Mouse (Mus musculus): ENCODE data around the gene Flt1.

The Flt1 gene

DNA sequence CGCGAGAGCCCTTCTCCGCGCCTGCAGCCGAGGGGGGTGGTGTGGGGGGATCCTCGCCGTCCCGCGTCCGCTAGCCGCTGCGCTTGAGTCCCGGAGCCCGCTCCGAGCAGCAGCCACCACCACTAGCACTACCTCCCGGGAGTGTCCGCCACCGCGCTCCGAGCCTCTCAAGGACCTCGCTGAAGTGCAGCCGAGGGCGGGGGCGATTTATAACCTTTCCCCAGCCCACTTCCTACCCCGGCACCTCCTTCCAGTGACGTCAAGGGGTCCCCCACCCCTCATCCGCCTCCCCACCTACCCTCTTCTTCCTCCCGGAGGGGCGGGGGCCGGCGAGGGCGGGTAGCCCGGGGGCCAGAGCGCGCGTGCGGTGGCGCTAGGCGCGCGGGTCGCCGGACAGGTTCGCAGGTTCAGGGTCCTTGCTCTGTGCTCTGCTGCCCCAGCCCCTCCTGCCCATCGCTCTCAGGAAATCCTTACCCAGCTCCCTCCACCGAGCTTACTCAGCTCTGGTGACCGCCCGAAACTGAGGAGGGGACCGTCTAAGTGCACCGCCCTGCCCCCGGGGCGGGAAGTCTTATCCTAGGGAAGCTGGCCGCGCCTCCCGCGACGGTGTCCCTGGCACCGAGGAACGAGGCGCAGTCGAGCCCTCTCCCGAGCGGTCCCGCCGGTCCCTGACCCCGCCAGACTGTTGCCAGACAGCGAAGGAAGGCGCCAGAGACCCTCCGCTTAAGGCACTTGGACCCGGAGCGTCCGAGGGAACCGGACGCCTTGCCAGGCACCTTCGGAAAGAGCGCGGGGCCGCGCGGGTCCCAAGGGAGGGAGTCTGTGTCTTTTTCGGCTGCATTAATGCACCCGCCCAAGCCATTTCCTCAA is at the start of gene Flt1:
Flt1 (minus strand) TSS at position 181 of the 870 bp plus-strand sequence.
- no peak for DNase-seq (ENCODE audit: extremely low spot score, low read depth, low spot score)

DNA sequence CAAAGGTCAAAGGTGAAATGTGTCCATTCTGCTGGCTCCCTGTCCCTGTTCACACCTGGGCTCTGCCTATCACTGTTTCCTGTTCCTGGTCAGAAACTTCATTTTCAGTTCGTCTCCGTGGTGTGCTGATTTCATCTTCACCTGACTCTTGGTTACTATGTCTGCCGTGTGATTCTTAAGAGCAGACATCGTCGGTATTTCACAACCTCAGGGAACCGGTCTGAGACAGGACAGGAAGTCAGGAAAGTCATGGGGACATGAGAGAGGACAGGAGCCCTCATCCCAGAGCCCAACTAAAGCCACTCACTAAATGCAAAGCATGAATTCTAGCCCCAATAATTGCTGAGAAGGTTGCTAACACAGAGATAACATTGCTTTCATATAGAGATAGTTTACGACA is 49.4 kb upstream of the Flt1 start:
- no peak for DNase-seq (ENCODE audit: extremely low spot score, low read depth, low spot score)

DNA sequence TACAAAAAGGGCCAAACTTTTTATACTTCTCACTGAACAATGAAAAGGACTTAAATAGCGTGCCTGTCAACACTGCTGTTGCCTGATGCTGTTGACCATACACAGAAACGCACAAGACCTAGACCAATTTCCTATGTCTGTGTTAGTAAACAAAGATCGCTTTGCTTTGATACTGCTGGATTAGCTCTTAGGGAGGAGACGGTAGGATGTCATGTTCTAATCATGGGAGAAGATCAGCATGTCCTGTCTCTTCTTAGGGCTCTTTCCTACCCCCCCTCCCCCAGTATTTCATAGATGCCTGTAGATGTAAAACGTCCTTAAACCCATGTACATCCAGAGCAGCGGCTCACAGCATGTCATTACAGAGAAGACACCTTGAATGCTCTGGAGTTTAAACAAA is 44.1 kb upstream of the Flt1 start:
- no peak for DNase-seq (ENCODE audit: extremely low spot score, low read depth, low spot score)

DNA sequence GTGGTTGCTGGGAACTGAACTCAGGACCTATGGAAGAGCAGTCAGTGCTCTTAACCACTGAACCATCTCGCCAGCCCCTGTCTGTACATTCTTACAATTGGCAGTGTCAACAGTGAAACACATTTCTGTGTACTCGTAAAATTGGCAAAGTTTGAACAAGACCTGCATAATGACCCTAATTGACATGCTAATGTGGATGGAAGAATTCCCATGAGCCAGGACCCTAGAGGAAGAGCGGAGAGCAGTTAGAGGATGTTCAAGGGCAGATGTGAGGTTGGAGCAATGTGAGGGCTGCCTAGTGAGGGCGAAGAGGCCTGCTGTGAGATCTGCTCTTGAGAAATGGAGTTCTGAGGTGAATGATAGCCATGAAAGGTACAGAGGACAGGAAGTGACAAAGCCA is 38.2 kb upstream of the Flt1 start:
- no peak for DNase-seq (ENCODE audit: extremely low spot score, low read depth, low spot score)

DNA sequence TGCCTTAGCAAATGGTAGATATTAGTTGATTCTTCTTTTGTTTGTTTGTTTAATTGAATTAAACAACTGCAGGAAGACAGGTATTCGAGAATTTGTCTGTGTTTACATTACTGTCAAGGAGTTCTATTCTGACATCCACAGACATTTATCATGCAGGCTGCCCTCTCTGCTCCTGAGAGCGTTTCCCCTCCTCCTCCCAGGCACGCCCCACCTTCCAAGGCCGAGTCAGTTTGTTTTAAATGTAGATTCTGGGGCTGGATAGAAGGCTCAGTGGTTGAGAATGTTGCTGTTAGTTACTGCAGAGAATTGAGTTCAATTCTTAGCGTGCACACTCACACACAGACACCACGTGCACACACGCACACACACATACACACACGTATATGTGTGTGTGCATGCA is 36.2 kb upstream of the Flt1 start:
- no peak for DNase-seq (ENCODE audit: extremely low spot score, low read depth, low spot score)

DNA sequence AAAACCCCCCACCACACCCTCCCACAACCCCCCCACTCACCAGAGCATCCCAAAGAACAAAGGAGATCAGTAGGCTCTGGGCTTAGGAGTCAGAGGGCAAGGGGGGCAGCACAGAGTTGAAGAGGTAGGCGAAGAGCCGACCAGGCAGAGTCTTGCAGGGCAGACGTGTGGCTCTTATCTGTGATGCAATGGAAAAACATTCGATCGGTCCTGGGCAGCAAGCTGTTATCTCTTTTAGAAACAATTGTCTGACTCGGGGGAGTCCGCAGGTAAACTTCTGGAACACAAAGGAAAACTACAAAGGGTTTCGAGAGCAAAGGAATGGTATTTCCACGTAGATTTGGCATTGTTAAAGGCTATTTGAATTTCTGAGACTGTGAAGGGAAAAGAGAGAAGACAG is 35.5 kb upstream of the Flt1 start:
- DNase-seq (ENCODE audit: extremely low spot score, low read depth, low spot score), result no peak

DNA sequence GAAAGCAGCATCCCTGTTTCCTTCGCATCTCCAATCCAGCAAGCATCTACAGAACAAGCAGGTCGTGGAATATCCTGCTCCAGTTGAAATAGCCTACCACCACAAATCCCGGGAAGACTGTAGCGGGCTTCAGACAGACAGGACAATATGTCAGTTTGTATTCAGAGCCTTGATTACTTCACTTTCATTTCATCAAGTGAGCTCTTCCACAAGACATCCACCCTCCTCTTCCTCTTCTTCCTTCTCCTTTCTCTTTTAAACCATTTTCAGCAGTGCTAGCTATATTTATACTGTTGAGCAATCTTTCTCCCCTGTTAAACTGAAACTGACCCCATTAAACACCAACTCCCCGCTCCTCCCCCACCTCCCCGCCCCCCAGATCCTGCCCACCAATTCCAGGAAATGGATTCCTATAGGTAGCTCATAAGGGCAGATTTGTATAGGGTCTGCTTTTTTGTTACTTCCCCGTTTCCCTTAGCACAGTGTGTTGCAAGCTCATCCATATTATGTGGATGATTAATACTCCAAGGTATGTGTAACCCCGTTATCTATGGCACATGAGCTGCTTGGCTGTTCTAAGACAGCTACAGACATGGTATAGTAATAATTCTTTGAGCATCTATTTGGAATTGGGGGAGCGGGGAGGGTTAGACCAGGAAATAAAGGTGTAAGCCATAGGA is 33.0 kb upstream of the Flt1 start:
- DNase-seq (ENCODE audit: extremely low spot score, low read depth, low spot score), result no peak

DNA sequence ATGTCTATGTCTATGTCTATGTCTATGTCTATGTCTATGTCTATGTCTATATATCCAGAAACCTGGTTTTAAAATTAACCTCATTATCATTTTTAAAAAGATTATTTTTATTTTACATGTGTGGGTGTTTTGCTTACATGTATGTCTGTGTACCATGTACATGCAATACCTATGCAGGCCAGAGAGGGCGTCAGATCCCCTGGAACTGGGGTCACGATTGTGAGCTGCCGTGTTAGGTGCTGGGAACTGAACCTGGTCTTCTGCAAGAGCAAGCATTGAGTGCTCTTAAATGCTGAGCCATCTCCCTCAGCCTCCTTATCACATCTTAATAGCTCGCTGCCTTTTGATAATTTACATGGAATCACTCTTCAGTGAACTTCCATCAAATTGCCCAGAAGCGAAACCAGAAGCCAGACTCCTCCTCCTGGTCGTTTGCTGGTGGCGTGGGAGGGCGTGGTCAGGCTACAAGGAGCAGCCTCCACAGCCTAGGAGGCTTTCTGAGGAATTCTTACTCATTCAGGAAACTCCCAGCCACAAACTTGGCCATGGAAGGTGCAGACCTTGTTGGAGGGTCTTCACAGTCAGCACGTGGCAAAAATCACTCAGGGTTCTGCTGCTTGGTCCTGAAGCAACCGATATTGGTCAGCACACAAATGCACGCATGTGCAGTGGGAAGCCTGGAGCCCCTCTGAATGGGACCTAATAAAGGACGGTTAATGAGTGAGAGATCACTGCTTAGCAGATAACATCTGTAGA is 32.2 kb upstream of the Flt1 start:
- no peak for DNase-seq (ENCODE audit: extremely low spot score, low read depth, low spot score)

DNA sequence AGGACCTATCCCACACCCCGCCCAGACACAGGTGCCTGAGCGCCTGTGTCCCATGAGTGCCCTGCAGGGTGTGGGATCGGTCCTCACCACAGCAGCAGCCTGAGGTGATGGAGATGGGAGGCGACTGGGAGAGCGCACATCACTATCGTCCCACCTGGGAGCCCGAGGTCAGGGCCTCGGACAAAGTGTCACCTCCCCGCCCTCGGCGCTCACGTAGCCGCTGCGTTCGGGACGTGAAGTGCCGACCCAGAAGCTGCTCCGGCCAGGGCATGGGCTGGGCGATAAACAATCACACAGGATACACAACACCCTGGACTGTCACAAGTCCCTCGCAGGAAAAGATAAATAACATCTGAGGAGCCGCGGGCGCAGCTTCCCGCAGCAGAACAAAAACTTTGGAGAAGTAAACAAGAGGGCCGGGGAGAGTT is 27.1 kb upstream of the Flt1 start:
- no peak for DNase-seq (ENCODE audit: extremely low spot score, low read depth, low spot score)

DNA sequence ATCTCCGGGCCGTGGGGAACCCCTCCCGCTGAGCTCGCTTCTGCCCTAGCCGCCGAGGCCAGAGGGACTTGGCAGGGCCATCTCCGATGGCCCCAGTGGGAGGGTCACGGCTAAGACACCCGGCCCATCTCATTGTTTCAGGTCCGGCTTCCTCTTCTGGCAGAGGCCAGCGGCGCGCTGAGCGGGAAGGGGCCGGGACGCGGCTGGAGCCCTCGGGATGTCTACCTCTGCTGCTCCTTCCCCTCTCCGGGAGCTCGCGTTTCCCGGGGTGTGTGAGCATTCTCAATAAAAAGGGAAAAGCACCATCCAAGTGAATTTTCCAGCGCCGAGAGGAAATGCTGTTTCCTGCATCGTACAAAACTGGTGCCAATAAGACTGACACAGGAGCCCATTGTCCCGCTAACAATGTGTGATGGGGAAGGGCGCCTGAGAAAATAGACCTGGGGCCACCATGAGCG is 25.9 kb upstream of the Flt1 start:
- DNase-seq (ENCODE audit: extremely low spot score, low read depth, low spot score), result no peak

DNA sequence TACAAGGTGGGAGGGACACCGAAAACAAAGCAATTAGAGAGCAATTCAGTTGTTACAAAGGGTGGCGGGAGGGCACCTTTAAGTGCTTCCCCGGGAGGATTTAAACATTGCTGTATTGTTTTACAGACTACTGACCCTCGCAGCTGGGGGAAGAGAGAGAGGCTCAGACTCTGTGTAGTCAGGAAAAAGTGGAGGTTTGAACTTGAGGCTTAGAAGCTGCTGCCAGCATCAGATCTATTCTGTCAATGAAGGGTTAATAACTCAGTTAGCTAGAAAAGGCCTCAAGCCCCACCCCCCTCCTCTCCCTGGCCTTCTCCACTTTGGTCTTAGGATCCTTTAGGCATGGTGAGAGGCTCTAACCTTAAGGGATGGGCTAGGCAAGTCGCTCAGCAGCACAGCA is 24.2 kb upstream of the Flt1 start:
- DNase-seq (ENCODE audit: extremely low spot score, low read depth, low spot score), result no peak

DNA sequence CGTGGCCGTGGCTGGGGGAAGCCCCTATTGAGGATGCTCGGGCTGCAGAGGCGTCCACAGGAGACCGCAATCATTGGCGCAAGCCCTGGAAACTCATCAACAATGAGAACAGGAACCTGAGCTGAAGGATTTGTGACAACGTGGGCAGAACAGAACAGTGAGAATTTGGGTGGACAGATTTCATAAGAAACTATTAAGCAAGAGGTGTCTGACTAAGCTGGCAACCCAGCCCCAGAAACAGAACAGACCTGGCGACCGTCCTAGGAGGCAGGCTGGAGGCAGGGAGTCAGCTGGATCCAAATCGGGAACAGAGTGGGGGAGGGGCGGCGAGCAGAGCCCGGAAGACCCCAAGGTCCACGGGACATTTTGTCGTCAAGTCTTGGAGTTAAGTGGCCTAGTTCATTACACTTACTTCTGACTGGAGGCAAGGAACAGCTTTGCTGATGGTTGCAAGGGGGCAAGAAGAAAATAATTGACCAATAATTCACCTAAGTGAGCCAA is 22.3 kb upstream of the Flt1 start:
- DNase-seq (ENCODE audit: extremely low spot score, low read depth, low spot score), result no peak

DNA sequence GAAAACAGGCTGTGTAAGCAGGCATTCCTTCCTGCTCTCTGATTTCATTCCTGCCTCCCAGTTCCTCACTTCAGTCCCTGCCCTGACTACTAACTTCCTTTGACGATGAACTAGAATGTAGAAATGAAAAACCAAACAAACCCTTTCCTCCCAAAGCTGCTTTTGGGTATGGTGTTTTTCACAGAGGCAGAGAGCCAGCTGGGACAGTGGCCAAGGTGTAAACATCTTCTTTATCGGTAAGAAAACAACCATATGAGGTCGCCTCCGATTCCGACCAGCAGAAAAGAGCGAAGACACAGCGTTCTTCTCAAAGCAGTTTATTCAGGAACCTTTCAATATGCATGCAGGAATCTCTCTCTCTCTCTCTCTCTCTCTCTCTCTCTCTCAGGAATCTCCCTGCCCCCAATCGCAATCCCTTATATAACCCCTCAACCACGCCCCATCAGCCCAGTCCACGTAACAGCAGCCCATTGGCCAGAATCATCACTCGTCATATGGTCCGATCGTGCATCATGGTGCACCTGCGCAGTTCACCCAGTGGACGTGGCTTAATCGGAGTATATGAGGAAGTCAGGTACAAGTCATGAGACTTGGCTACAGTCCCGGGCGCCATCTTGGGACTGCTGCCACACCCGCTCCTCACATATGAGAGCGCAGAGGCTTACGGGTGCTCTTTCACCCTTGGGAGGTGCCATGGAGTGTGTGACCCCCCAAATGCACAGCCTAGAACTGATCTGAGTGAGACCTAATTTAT is 19.3 kb upstream of the Flt1 start:
- DNase-seq (ENCODE audit: extremely low spot score, low read depth, low spot score), result no peak

DNA sequence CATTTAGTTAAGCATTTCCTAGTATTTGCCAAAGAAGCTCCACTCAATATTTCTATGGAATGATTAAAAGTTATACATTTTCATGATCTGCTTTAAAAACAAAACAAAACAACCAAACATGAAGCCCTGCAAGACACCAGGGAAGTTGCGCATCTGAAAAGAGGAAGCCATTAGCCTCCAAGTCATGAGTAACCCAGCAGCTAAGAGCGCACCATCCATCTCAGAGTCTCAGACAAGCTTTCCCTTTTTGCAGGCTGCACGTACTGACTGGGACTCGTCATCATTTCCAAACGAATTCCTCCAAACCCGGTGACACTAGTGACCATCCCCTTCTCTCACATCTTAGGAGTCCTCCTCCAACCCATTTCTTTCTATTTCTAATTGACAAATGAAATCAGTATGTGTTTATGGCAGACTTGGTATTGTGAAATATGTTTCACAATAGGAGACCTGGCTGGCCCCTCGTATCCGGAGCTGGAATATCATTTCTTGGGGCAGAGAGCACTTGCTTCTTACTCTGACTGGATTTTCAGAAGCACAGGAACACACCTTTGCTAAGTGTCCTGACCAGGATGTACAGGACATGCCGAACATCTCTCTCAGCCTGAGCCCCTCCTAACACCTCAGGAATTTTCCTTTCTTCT is 16.8 kb upstream of the Flt1 start:
- no peak for DNase-seq (ENCODE audit: extremely low spot score, low read depth, low spot score)

DNA sequence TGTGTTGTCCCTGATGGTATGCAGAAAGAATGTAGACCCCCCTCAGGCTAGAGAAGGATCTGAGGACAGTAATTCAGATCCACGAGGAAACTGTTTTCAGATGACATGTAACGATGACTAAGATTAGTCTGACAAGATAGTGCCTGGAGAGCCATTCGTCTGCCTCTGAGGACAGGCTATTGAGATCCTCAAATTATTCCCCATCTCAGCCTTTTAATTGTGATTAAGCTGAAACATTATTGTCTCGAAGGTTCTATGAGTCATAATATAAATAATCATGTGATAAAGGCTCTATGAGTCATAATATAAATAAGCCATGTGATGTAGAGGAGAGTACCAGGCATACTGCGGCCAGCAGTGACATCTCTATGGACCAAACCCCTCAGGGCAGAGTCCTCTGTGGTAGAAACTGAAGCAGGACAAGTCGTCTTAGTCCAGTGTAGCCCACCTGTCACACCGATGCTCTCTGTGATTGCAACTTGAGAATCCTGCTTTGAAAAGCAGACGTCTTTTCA is 11.0 kb upstream of the Flt1 start:
- DNase-seq (ENCODE audit: extremely low spot score, low read depth, low spot score), result no peak

DNA sequence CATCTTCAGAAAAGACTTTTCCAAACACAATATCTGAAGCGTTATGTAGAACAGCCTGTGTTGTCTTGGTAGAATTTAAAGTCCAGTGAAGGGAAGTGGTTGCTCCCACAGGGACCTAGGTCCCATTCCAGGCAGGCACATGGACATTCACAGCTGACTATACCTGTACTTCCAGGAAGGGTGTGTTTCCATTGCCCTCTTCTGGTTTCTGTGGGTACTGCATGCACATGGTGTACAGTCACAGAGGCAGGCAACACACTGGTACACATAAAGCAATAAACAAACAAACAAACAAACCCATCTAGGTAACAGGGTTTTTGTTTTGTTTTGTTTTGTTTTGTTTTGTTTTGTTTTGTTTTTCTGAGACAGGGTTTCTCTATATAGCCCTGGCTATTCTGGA is 7.9 kb upstream of the Flt1 start:
- no peak for DNase-seq (ENCODE audit: extremely low spot score, low read depth, low spot score)

DNA sequence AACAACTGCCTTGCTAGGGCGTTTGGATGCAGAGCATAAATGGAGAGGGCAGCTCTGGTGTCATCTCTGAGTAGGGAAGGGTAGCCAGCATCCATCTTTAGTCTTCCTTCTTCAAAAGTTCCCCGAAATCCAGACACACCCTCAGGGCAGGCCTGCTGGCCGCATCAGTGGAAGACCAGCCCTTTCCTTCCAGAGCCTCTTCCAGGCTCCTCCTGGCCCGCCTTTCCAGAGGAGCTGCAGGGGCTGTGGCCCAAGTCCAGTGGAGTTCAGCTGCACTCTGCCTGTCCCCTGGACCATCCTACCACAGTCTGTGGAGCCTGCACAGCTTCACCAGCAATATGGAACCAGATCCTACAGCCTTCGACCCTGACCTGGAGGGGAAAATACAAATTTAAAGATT is 7.1 kb upstream of the Flt1 start:
- DNase-seq (ENCODE audit: extremely low spot score, low read depth, low spot score), result no peak

DNA sequence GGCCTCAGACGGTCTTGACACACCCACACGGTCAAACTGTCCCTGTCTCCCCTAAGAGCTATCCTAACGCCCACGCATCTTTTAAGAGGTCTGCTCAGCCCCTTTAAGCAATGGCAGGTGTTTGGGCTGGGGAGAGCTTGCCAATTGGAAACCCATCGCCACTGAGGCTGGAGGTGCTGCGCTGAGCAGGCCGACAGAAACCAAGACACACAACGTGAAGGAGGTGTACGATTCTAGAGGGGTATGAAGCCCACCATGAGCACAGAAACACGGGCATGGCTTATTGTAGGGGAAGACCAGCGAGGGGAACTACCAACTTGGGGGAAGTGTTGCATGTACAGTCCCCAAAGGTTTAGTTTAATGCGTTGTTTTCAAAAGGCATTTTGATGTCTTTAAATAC is 1.7 kb upstream of the Flt1 start:
- no peak for DNase-seq (ENCODE audit: extremely low spot score, low read depth, low spot score)

DNA sequence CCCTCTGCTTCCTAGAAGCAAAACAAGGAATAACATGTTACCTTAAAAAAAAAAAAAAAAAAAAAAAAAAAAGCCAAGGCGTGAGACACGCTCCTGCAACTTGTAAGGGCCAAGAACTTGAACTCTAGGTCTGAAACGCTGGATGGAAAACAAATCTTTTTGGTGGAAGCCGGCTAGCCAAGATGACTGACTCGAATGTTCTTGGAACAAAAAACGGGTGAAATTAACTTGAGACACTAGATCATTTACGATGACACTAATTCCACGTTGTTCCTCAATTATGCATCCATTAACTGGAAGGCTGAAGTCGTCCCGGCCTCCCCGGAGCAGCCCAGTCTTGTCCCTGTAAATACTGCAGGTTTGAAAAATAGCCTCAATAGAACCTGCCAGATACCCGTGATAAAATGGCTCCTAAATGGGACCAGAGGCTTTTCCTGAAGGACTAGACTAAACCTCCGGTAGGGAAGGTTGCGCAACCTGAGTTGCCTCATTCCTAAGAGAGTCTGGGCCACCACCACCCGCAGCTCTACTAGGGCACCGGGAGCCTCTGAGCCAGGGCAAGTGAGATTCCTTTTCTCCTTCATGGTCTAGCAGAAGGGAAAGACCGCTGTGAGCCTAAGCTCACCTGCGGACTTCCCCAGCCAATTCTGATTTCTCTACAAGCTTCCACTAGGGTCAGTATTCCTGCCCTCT is 1.0 kb upstream of the Flt1 start:
- DNase-seq (ENCODE audit: extremely low spot score, low read depth, low spot score), result no peak
